Mouse (Mus musculus) central nervous system, embryonic 18 days (tissue): ENCODE results near the gene Gm11032. TPM values are rescaled to one million over a fixed set of nuclear protein-coding genes. Genes with fewer than 3 reads are reported as not detected.

ENCODE experiments used
- polyA plus RNA-seq: library from polyadenylated mRNA; depleted of rRNA; stranded (reverse); fragments of >200 nt; gene quantifications from 2 replicates; pipeline ENCODE4 v1.2.3, GENCODE M21; 2012; rRNA removed

Gene Gm11032
- not detected in 2 replicates for polyA plus RNA-seq

DNA sequence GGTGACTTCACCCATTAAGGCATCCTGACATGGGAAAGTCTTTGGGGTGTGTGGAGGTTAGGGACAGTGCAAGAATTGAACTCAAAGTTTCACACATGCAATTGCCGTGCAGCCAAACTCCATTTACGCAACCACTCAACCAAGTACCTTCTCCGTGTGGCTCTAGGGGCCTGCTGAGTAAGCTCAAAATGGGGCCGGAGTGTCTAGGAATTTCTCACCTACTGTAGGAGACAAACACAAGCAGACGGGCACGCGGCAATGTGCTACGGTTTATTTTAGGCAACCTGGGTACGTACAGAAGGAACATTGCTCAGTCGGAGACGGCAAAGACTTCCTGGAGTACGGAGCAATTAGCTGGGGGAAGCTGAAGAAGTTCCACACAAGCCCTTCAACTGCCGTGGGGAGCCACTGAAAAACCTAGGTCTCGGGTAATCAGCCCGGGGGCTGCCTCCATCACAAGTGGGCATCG lies at the start of gene Gm11032:
Gm11032 (plus strand) TSS at position 51 of the 469 bp plus-strand sequence.

DNA sequence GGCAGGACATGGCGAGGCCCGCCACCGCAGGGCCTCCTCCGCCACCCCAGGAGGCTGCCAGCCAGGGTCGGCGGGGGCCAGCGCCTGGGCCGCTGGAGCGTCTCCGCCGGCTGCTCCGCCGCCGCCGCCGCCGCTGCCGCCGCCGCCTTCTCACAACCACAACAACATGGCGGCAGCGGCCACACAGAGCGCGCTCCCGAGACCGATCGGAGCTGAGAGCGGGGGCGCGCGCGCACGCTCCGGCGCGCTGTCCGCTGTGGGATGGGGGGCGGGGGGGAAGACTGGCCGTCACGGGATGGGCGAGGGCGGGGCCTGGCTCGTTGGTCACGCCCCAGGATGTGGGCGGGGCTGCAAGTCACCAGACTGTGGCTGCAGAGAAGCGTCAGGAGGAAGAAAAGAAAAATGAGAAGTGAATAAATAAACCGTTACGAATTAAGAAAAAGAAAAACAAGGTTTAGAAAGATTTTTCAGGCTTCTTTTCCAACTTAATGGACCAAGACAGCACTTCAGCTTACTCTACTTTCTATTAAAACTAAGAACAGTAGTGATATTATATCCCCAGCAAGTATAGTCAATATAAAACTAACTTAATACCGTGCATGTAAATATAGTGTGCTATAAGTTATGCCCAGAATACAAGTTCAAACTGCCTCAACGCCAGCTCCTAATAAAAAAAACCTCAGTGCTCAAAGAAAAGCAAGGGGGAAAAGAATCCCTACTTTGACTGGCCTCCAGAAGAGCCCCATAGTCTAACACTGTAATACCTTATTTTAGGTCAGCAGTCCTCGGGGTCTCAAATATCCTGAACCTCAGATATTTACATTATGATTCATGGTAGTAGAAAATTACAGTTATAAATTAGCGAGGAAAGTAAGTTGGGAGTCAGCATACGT lies 25.0 kb upstream of the Gm11032 start, which contains the start of gene Mtmr3:
Mtmr3 (minus strand) TSS at position 256 of the 893 bp plus-strand sequence.

DNA sequence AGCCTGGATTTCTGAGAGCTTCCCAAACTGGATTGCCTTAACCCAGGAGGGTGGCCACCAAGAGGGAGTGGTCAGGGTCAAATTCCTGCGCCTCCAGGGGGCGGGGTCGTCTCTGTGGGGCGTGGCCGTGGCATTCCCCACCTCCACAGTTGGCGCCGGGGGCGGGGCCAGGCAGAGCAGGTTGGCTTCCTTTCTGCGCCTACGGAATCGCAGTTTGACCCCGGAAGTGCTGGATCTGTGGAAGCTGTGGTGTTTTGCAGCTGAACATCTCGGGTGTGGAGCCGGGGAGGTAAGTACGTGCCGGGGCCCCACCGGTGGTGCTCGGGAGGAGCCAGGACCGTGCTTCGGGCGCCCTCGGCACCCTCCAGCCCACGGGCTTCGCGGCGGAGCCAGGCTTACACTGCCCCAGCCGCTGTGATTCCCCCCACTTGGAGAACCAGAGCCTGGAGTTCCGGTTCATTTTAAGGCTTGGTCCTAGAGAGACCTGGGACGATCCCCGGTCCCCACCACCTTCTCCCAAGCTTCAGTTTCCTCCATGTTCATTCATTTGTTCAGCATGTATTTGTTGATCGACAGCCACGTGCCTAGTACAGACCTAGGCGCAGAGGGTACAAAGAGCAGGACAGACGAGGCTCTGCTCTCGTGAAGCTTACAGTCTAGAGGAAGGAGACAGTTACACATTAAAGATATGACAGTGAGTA lies 17.8 kb downstream of the Gm11032 start, which contains the start of gene Ascc2:
Ascc2 (plus strand) TSS at position 214 of the 701 bp plus-strand sequence.

Other genes with a start within 250 kb of the Gm11032 start
- 0.08 and 0.09 TPM in 2 replicates for gene Hormad2, start 179.0 kb upstream of the Gm11032 start, polyA plus RNA-seq
- 36.0 and 39.5 TPM in 2 replicates for gene Mtmr3, start 25.2 kb upstream of the Gm11032 start, polyA plus RNA-seq
- 27.3 and 27.8 TPM in 2 replicates for gene Ascc2, start 17.7 kb downstream of the Gm11032 start, polyA plus RNA-seq
- gene Uqcr10, start 84.3 kb downstream of the Gm11032 start, polyA plus RNA-seq, result 783 and 918 TPM in 2 replicates
- 46.8 and 52.4 TPM in 2 replicates for gene Zmat5, start 84.6 kb downstream of the Gm11032 start, polyA plus RNA-seq
- 4.7 and 5.8 TPM in 2 replicates for gene Cabp7, start 126.7 kb downstream of the Gm11032 start, polyA plus RNA-seq
- 82.1 and 82.3 TPM in 2 replicates for gene Nf2, start 229.5 kb downstream of the Gm11032 start, polyA plus RNA-seq